Mouse (Mus musculus): ENCODE results near the gene Gnai2. TPM values are rescaled to one million over a fixed set of nuclear protein-coding genes. Genes with fewer than 3 reads are reported as not detected.

Gnai2 gene
- polyA plus RNA-seq, 1 experiment from 2014 or later = 367 TPM

- Histone ChIP-seq H3K9ac (peak overlapping the region; percentile 51), H3K4me2 (peak overlapping the region; percentile 58), H3K36me3 (no peaks in the 10 kb centered on the region), H3K4me1 (replicated peaks) (peaks cover 70% of the 10 kb centered on the region), H3K4me3 (no peak overlapping the region), H3K27me3 (no peaks in the 10 kb centered on the region; the same call in 1 of the 2 replicates), H3K27ac (peak overlapping the region; percentile 78), H3K9me3 (replicated peaks) (no peaks in the 10 kb centered on the region)
- ATAC-seq (replicated peaks; ENCODE audit: insufficient number of reproducible peaks, insufficient read depth, low FRiP score, low read depth) = no peak
- WGBS = 33% methylated on average over 9 of the region's 9 CpGs
These were observed 27.4 kb downstream of the Gnai2 start for GRCm38 (mm10) chr9:107607653-107608245.

GRCm38 (mm10) chr9:107607036-107607435 is 28.1 kb downstream of the Gnai2 start:
- peak overlapping the region; percentile 51 for H3K9ac ChIP-seq
- ATAC-seq (replicated peaks; ENCODE audit: insufficient number of reproducible peaks, insufficient read depth, low FRiP score, low read depth) = no peak
- H3K4me3 ChIP-seq = peak overlapping the region; percentile 40
- H3K36me3 ChIP-seq = no peaks in the 10 kb centered on the region
- H3K4me1 ChIP-seq (replicated peaks) = peaks cover 72% of the 10 kb centered on the region
- H3K27me3 ChIP-seq = no peaks in the 10 kb centered on the region; the same call in 1 of the 2 replicates
- peak overlapping the region; percentile 78 for H3K27ac ChIP-seq
- no peaks in the 10 kb centered on the region for H3K9me3 ChIP-seq (replicated peaks)
- WGBS = 73% methylated on average over 2 of the region's 2 CpGs
- peak overlapping the region; percentile 58 for H3K4me2 ChIP-seq

GRCm38 (mm10) chr9:107606591-107606990 is 28.6 kb downstream of the Gnai2 start:
- ATAC-seq (replicated peaks; ENCODE audit: insufficient number of reproducible peaks, insufficient read depth, low FRiP score, low read depth) = no peak
- peak overlapping the region; percentile 40 for H3K4me3 ChIP-seq
- peak overlapping the region; percentile 78 for H3K27ac ChIP-seq
- 21% methylated on average over 9 of the region's 9 CpGs for WGBS
- H3K4me2 ChIP-seq = peak overlapping the region; percentile 58
- H3K4me1 ChIP-seq (replicated peaks) = peaks cover 70% of the 10 kb centered on the region
- peak overlapping the region; percentile 51 for H3K9ac ChIP-seq
- no peaks in the 10 kb centered on the region for H3K36me3 ChIP-seq
- no peaks in the 10 kb centered on the region for H3K9me3 ChIP-seq (replicated peaks)
- H3K27me3 ChIP-seq = no peaks in the 10 kb centered on the region; the same call in 1 of the 2 replicates

GRCm38 (mm10) chr9:107605041-107605661 is 30.0 kb downstream of the Gnai2 start:
- Histone ChIP-seq H3K27ac (peak overlapping the region; percentile 24), H3K4me2 (peak overlapping the region; percentile 45; the same call in 1 of the 2 replicates), H3K27me3 (peaks cover 8% of the 10 kb centered on the region), H3K9me3 (replicated peaks) (no peaks in the 10 kb centered on the region), H3K4me3 (peak overlapping the region; percentile 15; the same call in 1 of the 2 replicates), H3K36me3 (no peaks in the 10 kb centered on the region), H3K9ac (peak overlapping the region; percentile 51), H3K4me1 (replicated peaks) (peaks cover 61% of the 10 kb centered on the region)
- ATAC-seq (replicated peaks; ENCODE audit: insufficient number of reproducible peaks, insufficient read depth, low FRiP score, low read depth) = no peak
- WGBS = 51% methylated on average over 23 of the region's 23 CpGs

DNA sequence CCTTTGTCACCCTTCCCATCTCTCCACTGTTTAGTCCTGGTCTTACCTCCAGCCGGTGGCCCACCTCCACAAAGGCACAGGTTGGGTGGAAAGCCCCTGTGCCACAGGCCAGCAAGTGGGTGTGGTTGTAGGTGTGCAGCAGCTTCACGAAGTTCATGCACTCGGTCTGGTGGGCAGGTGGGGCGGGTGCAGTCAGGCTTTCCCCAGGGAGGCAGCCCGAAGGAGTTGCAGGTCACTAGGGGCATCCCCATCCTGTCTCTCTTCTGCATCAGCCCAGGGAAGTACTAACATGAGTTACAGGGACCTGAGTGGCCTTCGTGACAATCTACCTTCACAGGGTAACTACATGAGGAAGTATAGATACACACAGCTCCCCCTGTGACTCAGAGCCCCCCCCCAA is 31.9 kb downstream of the Gnai2 start:
- Histone ChIP-seq H3K9ac (no peak overlapping the region), H3K36me3 (no peaks in the 10 kb centered on the region), H3K27ac (no peak overlapping the region), H3K4me1 (replicated peaks) (peaks cover 43% of the 10 kb centered on the region), H3K9me3 (replicated peaks) (no peaks in the 10 kb centered on the region), H3K4me2 (no peak overlapping the region), H3K27me3 (peaks cover 15% of the 10 kb centered on the region), H3K4me3 (no peak overlapping the region)
- no peak for ATAC-seq (replicated peaks; ENCODE audit: insufficient number of reproducible peaks, insufficient read depth, low FRiP score, low read depth)
- WGBS = 78% methylated on average over 6 of the region's 6 CpGs

DNA sequence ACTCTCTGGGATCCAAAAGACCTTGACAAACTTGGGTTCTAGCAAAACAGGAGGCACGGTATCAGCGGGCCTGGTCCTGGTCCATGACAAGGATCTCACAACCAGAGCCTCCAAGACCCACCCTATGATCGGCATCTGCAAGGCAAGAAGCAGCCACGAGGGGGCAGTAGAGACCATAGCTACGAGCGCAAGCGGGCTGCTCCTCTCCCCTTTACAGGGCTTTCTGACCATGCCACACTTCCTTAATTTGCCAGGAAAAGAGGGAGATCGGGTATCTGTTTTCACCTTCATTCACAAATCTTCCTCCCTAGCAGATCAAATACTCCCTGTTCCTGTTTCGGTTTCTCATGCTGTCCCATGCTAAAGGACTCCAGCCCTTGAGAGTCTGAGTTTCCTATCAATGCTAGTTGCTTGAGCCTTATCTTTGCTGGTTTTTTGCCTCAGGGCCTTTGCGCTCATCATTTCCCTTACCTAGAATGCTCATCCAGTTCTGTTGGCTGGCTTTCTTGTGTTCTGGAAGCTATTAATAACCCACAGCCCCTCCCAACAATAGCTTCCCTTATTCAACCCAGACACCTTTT is 33.0 kb downstream of the Gnai2 start:
- WGBS = 6% methylated on average over 10 of the region's 10 CpGs
- H3K4me1 ChIP-seq (replicated peaks) = peaks cover 43% of the 10 kb centered on the region
- no peaks in the 10 kb centered on the region for H3K9me3 ChIP-seq (replicated peaks)
- H3K4me2 ChIP-seq = no peak overlapping the region
- H3K4me3 ChIP-seq = no peak overlapping the region
- H3K27ac ChIP-seq = peak overlapping the region; percentile 45
- H3K9ac ChIP-seq = peak overlapping the region; percentile 35; the same call in 1 of the 2 replicates
- peaks cover 15% of the 10 kb centered on the region for H3K27me3 ChIP-seq
- no peaks in the 10 kb centered on the region for H3K36me3 ChIP-seq
- ATAC-seq (replicated peaks; ENCODE audit: insufficient number of reproducible peaks, insufficient read depth, low FRiP score, low read depth) = no peak

GRCm38 (mm10) chr9:107601275-107601674 is 33.9 kb downstream of the Gnai2 start:
- H3K4me3 ChIP-seq = no peak overlapping the region
- 79% methylated on average over 11 of the region's 11 CpGs for WGBS
- no peaks in the 10 kb centered on the region for H3K9me3 ChIP-seq (replicated peaks)
- ATAC-seq (replicated peaks; ENCODE audit: insufficient number of reproducible peaks, insufficient read depth, low FRiP score, low read depth) = no peak
- H3K36me3 ChIP-seq = no peaks in the 10 kb centered on the region
- no peak overlapping the region for H3K9ac ChIP-seq
- no peak overlapping the region for H3K27ac ChIP-seq
- peaks cover 15% of the 10 kb centered on the region for H3K27me3 ChIP-seq
- H3K4me2 ChIP-seq = no peak overlapping the region
- peaks cover 41% of the 10 kb centered on the region for H3K4me1 ChIP-seq (replicated peaks)

- WGBS = 77% methylated on average over 12 of the region's 12 CpGs
- H3K4me3 ChIP-seq = no peak overlapping the region
- H3K27me3 ChIP-seq = peaks cover 15% of the 10 kb centered on the region
- no peak overlapping the region for H3K4me2 ChIP-seq
- no peaks in the 10 kb centered on the region for H3K9me3 ChIP-seq (replicated peaks)
- no peak overlapping the region for H3K9ac ChIP-seq
- H3K36me3 ChIP-seq = no peaks in the 10 kb centered on the region
- peaks cover 46% of the 10 kb centered on the region for H3K4me1 ChIP-seq (replicated peaks)
- ATAC-seq (replicated peaks; ENCODE audit: insufficient number of reproducible peaks, insufficient read depth, low FRiP score, low read depth) = no peak
- H3K27ac ChIP-seq = no peak overlapping the region
These were observed 34.4 kb downstream of the Gnai2 start for GRCm38 (mm10) chr9:107600745-107601144.

DNA sequence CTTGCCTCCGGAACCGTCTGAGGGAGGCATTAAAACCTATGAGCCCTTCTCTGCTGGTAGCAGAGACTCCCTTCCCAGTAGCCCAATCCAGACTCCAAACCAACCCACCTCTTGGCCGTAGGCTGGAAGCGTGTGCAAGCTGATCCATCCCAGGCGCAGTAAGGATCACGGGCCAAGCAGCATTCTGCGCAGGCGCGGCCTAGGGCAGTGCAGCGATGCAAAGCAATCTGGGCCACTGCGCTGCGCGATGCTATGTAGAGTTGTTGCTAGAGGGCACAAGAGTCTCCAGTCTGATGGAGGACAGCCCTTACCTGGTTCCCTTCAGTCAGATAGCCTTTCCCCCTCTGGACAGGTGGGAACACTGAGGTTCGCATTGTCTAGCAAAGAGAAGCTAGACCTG is 35.3 kb downstream of the Gnai2 start:
- WGBS = 58% methylated on average over 14 of the region's 14 CpGs

DNA sequence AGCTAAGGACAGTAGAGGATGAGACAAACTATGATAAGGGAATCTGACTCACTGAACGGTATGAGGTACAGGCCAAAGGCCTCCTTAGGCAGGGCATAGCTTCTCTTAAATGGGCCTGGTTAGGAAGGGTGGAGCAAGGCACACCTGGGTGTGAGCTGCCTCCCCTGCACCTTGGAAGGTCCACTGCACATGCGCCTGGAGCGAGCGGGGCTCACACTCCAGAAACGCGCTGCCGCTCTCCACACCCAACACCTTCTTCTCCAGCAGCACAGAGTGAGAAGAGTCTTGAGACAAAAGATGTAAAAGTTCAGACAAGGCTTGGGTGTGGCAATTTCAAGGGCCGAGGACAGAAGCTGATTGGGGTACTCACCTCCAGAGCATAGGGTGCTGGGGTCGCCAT is 35.7 kb downstream of the Gnai2 start:
- ATAC-seq (replicated peaks; ENCODE audit: insufficient number of reproducible peaks, insufficient read depth, low FRiP score, low read depth) = no peak
- Histone ChIP-seq H3K4me1 (replicated peaks) (peaks cover 42% of the 10 kb centered on the region), H3K27me3 (peaks cover 15% of the 10 kb centered on the region), H3K4me2 (no peak overlapping the region), H3K27ac (no peak overlapping the region), H3K36me3 (no peaks in the 10 kb centered on the region), H3K9ac (no peak overlapping the region), H3K4me3 (no peak overlapping the region), H3K9me3 (replicated peaks) (no peaks in the 10 kb centered on the region)
- WGBS = 86% methylated on average over 9 of the region's 9 CpGs

More for the DNA sequence above, 35.3 kb downstream of the Gnai2 start:
- H3K9ac ChIP-seq = no peak overlapping the region
- no peak for ATAC-seq (replicated peaks; ENCODE audit: insufficient number of reproducible peaks, insufficient read depth, low FRiP score, low read depth)
- H3K27me3 ChIP-seq = peaks cover 15% of the 10 kb centered on the region
- H3K9me3 ChIP-seq (replicated peaks) = no peaks in the 10 kb centered on the region
- H3K4me2 ChIP-seq = no peak overlapping the region
- no peaks in the 10 kb centered on the region for H3K36me3 ChIP-seq
- no peak overlapping the region for H3K27ac ChIP-seq
- no peak overlapping the region for H3K4me3 ChIP-seq
- peaks cover 42% of the 10 kb centered on the region for H3K4me1 ChIP-seq (replicated peaks)

GRCm38 (mm10) chr9:107598385-107598784 is 36.8 kb downstream of the Gnai2 start:
- 81% methylated on average over 5 of the region's 5 CpGs for WGBS
- Histone ChIP-seq H3K4me1 (replicated peaks) (peaks cover 49% of the 10 kb centered on the region), H3K27ac (no peak overlapping the region)

More at GRCm38 (mm10) chr9:107598385-107598784, 36.8 kb downstream of the Gnai2 start:
- Histone ChIP-seq H3K4me2 (no peak overlapping the region), H3K9ac (no peak overlapping the region), H3K9me3 (replicated peaks) (no peaks in the 10 kb centered on the region), H3K36me3 (peaks cover 6% of the 10 kb centered on the region; the same call in 1 of the 2 replicates), H3K4me3 (no peak overlapping the region), H3K27me3 (peaks cover 15% of the 10 kb centered on the region)
- ATAC-seq (replicated peaks; ENCODE audit: insufficient number of reproducible peaks, insufficient read depth, low FRiP score, low read depth) = no peak
